Mouse (Mus musculus) brain, adult 2 months (tissue): ENCODE measurements around the gene Dgkd.
"Not testable (repeated sequence)": the region's sequence is repeated elsewhere in the genome, so short reads cannot be mapped to it uniquely, and the experiment has no call there.

ENCODE experiments used
- DNase-seq: peaks from one replicate; pipeline ENCODE4 v3.0.0; 2011; ENCODE audit warnings: low read depth, low spot score

Gene Dgkd

DNA sequence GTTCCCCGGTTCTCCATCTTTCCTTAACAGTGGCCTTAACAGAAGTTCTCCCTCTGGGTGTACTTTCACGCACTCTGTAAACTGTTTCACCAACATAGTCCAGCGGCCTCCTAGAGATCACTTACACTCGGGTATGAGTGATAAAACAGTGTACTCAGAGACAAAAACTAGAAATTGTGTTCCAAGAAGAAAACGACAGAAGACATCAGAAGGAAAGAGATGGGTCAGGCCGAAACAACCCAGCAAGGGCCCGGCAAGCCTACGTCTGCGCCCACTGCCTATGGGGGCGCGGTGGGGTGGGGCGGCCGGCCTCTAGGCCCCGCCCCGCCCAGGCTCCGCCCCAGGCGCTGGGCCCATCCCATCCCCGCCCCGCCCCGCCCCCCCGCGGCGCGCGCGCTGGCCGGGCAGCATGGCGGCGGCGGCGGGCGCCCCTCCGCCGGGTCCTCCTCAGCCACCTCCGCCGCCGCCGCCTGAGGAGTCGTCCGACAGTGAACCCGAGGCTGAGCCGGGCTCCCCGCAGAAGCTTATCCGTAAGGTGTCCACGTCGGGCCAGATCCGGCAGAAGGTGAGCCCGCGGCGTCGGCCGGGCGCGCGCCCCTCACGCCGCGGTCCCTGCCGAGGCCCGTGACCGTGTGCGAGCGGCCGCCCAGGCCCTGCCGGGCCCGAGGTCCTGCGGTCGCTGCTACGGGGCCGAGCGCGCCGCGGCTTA is at the start of gene Dgkd:
Gene Dgkd, plus strand, starts transcription at position 396 of the 709 bp plus-strand sequence.
- DNase-seq, result peak; percentile 85

DNA sequence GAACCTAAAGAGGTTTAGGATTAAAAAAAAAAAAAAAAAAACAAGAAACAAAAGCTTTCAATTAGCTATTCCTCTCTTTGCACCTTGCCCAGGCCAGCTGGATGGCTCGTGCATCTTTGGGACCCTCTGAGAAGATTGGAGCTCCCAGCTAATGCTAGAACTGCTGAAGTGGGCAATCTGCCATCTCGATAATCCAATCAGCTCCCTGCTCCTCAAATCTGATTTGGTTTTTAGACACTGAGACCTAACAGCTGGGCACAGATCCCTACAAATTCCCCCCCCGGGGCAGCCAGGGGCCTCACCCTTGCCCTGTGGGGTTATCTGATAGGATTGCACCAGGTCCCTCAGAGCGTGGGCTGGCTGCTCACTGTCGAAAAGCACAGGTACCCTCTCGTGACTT is 49.5 kb upstream of the Dgkd start, which contains the start of gene Sag:
Gene Sag, plus strand, starts transcription at position 105 of the 400 bp plus-strand sequence.
- DNase-seq, result no peak

GRCm38 (mm10) chr1:87807751-87808150 is 45.3 kb upstream of the Dgkd start:
- DNase-seq, result no peak

GRCm38 (mm10) chr1:87811391-87811790 is 41.7 kb upstream of the Dgkd start:
- DNase-seq, result peak; percentile 50

DNA sequence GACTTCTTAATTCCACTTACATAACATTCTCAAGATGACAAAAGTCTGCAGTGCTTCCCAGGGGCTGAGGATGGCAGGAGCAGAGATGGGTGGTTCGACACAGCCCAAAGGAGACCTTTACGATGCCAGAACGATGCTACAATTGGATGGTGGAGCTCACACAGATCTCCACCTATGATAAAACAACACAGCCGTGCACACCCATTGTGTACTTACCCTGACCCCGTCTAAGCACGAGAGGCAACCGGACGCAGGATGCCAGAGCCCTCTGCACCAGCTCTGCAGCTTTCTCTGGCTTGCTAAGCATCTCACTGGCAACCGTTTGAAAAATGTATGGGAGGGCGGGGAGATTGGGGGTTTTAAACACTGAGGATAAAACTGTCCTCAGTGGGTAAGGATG is 41.0 kb upstream of the Dgkd start:
- peak; percentile 26 for DNase-seq

DNA sequence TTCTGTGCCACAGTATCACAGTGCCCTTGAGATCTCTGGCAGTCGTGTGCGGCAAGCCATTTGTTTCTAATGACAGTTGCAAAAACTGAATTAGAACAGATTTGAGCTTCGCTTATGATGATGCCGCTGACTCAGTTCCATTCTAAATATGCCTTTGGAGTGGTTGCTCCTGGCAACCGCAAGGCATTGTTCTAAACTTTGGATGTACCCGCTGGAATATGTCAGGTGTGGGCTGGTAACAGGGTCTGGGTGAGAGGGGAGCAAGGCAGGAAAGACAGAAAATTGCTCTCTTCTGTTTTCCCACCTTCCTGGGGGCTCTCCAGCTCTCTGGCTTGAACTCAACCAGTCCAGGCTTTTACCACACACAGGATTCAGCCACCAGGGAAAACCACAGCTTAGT is 39.9 kb upstream of the Dgkd start:
- DNase-seq, result peak; percentile 90

DNA sequence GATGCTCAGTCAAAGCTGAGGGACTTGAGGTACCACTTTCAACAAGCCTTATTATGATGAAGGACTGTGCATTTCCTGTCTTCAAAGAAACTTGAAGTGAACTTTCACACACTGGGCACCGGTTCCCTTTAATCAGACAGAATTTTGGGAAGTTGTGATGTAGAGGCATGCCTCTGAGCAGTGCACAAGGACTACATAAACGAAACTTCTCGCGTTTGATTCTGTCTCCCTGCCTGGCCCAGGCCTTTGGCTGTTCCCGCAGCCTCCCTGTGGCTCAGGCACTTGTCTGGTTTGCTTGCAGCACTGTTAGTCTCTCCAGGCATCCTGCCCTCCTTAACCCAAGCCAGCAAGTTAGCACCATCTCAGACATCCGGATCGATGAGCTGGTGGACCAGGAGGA is 39.4 kb upstream of the Dgkd start:
- peak; percentile 34 for DNase-seq

DNA sequence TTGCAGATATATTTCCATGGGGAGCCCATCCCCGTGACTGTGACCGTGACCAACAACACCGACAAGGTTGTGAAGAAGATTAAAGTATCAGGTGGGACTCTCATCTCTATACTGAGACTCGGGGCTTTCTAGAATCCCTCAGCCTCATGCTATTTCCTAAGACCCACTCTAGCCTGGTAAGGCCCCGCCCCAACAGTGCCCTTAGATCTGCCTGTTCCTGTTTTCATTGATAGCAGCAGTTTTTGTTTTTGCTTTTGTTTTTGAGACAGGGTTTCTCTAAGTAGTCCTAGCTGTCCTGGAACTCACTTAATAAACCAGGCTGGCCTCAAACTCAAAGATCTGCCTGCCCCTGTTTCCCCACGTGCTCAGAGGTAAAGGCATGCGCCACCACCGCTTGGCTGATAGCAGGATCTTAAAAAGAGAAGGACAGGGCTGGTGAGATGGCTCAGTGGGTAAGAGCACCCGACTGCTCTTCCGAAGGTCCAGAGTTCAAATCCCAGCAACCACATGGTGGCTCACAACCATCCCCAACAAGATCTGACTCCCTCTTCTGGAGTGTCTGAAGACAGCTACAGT is 28.6 kb upstream of the Dgkd start:
- DNase-seq, result no peak

DNA sequence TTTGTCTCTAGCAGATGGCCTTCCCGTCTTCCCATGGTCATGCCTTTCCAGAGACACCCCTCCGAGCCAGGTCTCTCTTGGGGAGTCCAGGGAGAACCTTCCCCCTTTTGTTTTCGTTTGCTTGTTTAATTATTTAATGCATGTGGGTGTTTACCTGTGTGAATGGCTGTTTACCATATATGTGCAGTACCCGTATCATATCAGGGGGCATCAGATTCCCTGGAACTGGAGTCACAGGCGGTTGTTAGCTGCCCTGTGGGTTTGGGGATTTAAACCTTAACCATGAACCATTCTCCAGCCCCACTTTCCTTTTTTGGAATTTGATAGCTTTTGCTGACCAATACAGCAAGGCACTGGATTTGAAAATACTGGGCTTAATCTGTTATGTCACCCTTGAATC is 27.8 kb upstream of the Dgkd start:
- DNase-seq, result no peak

- DNase-seq, result no peak
Measured at GRCm38 (mm10) chr1:87825991-87826390, 27.1 kb upstream of the Dgkd start.

DNA sequence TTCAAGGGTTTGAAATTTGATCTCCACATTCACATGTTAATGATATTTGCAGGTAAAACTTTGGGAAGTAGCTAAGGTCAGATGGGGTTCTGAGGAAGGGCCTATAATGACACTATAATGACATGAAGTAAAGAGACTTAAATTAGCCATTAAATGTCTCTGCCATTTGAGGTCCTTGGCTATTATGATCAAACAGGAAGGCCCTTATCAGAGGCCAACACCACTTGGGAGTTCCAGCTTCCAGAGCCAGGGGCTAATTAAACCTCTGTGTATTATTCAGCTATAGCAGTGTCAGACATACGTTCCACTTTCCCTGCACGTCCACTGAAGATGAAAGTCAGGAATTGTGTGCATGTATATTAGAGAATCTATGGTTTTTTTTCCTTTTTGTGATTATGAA is 26.6 kb upstream of the Dgkd start:
- DNase-seq, result no peak

DNA sequence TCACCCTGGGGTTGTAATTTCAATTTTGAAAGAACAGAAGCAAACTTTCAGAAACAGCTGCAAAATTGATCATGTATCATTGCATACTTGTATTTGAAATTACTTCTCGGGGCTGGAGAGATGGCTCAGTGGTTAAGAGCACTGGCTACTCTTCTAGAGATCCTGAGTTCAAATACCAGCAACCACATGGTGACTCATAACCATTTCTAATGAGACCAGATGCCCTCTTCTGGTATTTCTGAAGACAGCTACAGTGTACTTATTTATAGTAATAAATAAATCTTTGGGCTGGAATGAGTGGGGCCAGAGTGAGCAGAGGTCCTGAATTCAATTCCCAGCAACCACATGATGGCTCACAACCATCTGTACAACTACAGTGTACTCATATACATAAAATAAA is 25.6 kb upstream of the Dgkd start:
- DNase-seq, result not testable (repeated sequence)

DNA sequence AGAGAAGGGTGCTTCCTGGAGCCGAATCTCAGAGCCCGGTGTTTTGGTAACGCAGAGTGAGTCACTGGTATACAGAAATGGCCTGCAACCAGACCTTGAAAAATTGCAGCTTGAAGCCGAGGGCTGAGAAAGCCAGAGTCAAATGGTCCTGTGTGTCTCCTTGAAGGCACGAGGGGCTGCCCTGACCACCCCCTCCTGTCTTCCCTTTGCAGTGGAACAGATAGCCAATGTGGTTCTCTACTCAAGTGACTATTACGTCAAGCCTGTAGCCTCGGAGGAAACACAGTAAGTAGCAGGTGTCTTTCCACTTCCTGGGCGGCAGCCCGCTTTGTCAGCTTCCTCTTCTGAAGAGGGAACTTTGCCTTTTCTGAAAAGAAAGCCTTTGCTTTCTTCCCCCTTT is 24.9 kb upstream of the Dgkd start:
- peak; percentile 60 for DNase-seq

DNA sequence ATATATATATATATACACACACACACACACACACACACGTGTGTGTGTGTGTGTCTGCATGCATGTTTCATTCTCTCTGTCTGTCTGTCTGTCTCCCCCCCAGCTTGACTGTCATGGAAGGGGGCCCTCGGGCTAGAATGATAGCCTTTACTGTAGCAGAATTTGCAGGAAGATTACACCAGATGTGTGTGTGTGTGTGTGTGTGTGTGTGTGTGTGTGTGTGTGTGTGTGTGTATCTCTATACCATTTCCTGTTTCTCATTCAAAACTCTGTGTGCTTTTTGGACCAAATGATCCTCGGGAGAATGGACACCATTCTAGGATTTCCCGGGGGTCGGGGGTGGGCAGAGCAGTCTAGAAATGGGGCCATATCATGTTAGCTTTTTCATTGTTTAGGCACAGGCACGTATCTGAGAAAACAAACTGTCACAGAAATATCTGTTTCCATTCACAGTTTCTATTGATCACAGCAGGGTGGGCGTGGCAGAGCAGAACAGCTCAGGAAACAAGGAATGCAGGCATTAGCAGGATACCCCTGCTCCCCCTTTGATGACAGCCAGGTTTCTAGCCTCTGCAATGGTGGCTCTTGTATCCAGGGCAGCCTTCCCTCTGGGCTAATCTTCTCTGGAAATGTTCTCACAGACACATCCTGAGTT is 24.0 kb upstream of the Dgkd start:
- no peak for DNase-seq

- no peak for DNase-seq
Measured at GRCm38 (mm10) chr1:87829621-87830211, 23.4 kb upstream of the Dgkd start.

GRCm38 (mm10) chr1:87836453-87836852 is 16.6 kb upstream of the Dgkd start:
- no peak for DNase-seq

GRCm38 (mm10) chr1:87837018-87837417 is 16.1 kb upstream of the Dgkd start:
- no peak for DNase-seq

DNA sequence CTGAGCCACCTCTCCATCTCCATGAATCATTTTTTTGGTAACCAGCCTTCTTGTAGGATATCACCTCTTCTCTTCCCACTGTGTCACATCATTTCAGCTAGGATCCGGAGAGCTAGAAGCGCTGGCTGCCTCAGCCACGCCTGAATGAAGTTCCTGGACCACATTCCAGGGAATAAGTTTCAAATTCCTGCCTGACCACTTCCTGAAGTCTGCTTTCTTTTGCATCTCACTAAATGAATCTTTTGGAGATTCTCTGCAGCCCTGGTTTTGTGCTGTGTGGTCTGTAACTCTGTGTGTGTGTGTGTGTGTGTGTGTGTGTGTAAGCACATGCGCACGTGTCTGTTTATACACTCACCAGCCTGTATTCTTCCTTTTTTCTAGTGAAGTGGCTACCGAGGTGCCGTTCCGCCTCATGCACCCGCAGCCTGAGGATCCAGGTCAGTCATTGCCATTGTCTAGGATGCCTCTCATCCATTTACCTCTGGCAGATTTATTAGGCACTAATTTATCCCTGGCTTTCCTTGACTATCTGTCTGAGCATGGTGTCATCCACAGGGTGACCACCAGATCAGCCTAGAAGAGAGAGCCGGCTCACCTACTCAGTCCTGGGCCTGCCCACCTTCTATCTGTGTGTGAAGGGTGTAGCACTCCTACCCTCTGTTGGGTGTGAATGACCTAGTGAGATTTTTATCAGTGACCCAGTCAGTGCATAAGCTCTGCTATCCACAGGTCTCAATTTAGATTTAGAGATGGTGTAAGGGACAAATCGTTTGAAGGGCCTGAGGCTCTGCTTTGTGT is 12.5 kb upstream of the Dgkd start:
- no peak for DNase-seq

DNA sequence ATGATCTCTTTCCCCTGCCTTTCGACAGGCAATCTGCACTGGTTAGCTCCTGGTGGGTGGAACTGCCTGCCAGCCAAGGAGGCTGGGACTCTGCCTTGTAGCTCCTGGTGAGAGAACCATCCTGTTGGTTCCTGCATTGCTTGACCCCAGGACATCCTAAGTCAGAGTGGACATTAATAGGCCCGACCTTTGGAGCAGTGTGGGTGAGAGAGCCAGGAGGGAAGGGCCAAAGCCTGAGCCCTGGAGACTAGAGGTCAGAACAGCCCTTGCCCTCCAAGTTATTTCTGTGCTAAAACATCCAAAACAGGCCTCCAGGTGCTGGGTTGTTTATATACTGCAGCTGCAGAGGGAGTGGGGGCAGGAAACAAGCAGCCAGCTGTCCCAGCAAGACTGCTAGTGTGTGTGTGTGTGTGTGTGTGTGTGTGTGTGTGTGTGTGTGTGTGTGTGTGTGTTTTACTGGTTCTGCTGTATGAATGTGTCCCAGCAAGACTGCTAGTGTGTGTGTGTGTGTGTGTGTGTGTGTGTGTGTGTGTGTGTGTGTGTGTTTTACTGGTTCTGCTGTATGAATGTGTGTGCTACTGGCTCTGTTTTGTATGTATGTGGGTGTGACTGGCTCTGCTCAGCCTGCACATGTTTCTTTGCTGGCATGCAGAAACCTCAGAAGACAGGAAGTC is 6.1 kb upstream of the Dgkd start:
- DNase-seq, result peak; percentile 58

GRCm38 (mm10) chr1:87847475-87848168 is 5.5 kb upstream of the Dgkd start:
- DNase-seq, result no peak
